Mouse (Mus musculus) heart, postnatal 0 days (tissue): Measurements from ENCODE around the gene Clic1. TPM values are rescaled to one million over a fixed set of nuclear protein-coding genes. Genes with fewer than 3 reads are reported as not detected.

Experiments
- ATAC-seq: fragments of 200-750 bp; cut with Nextera tagmentation; 2 replicates; pipeline ENCODE4 v1.8.0; 2017; ENCODE audit warnings: low read depth, moderate number of reproducible peaks, moderate library complexity; ENCODE audit not compliant: insufficient read depth
- DNase-seq: peaks from one replicate; pipeline ENCODE4 v3.0.0-alpha.2; 2016; ENCODE audit warnings: low spot score
- H3K27ac ChIP-seq: fragments of 300-500 bp; sonication (generic); 2 replicates; pipeline ENCODE4 v1.5.1; 2014; ENCODE audit warnings: low read depth, mild to moderate bottlenecking
- H3K27me3 ChIP-seq: fragments of 300-500 bp; sonication (generic); 2 replicates; pipeline ENCODE4 v1.6.1; 2014; ENCODE audit warnings: low read length, mixed read lengths; ENCODE audit not compliant: control insufficient read depth, insufficient read depth
- H3K36me3 ChIP-seq: fragments of 300-500 bp; sonication (generic); replicated peaks from 2 replicates; pipeline ENCODE4 v1.6.1; 2014; ENCODE audit warnings: low read length, mixed read lengths; ENCODE audit not compliant: control insufficient read depth, insufficient read depth
- H3K4me1 ChIP-seq: fragments of 300-500 bp; sonication (generic); 2 replicates; pipeline ENCODE4 v1.6.1; 2014; ENCODE audit warnings: antibody characterized with exemption; ENCODE audit not compliant: control insufficient read depth, insufficient read depth
- H3K4me2 ChIP-seq: fragments of 300-500 bp; sonication (generic); 2 replicates; pipeline ENCODE4 v1.6.1; 2014; ENCODE audit warnings: low read depth, mild to moderate bottlenecking, low read length, moderate library complexity
- H3K4me3 ChIP-seq: fragments of 300-500 bp; sonication (generic); 2 replicates; pipeline ENCODE4 v1.5.1; 2014; ENCODE audit warnings: low read depth, low read length
- H3K9ac ChIP-seq: fragments of 300-500 bp; sonication (generic); replicated peaks from 2 replicates; pipeline ENCODE4 v1.6.1; 2014; ENCODE audit warnings: low read depth, low read length, mixed read lengths
- H3K9me3 ChIP-seq: fragments of 300-500 bp; sonication (generic); replicated peaks from 2 replicates; pipeline ENCODE4 v1.6.1; 2016; ENCODE audit warnings: low read length; ENCODE audit not compliant: control insufficient read depth
- CTCF ChIP-seq: IDR thresholded peaks from 2 replicates; pipeline ENCODE4 v1.5.1; 2016; ENCODE audit warnings: antibody characterized with exemption, control low read depth, low read depth
- EP300 ChIP-seq: IDR thresholded peaks from 2 replicates; pipeline ENCODE4 v1.6.1; 2016; ENCODE audit warnings: antibody characterized with exemption, low read depth
- WGBS: fragments of 180-500 bp; shearing (Covaris S2); extraction: QIAGEN DNeasy Blood & Tissue Kit; methylation state at CpG from one replicate; pipeline ENCODE4 v1.1.7; 2014; 5-methylcytosine and 5-hydroxymethylcytosine counted together
- polyA plus RNA-seq: library from polyadenylated mRNA; unstranded; fragments of >200 nt; fragmentation: Nextera tagmentation; extraction: Ambion mirVana; gene quantifications from 2 replicates; pipeline ENCODE4 v1.2.1, GENCODE M21; 2015
- total RNA-seq: library from RNA; depleted of rRNA; stranded (reverse); fragments of >200 nt; gene quantifications from 2 replicates; pipeline ENCODE4 v1.2.3, GENCODE M21; 2014; ENCODE audit warnings: low replicate concordance

The Clic1 gene
- total and polyA plus RNA-seq, 2 experiments from 2014 or later, result 194 to 205 TPM

DNA sequence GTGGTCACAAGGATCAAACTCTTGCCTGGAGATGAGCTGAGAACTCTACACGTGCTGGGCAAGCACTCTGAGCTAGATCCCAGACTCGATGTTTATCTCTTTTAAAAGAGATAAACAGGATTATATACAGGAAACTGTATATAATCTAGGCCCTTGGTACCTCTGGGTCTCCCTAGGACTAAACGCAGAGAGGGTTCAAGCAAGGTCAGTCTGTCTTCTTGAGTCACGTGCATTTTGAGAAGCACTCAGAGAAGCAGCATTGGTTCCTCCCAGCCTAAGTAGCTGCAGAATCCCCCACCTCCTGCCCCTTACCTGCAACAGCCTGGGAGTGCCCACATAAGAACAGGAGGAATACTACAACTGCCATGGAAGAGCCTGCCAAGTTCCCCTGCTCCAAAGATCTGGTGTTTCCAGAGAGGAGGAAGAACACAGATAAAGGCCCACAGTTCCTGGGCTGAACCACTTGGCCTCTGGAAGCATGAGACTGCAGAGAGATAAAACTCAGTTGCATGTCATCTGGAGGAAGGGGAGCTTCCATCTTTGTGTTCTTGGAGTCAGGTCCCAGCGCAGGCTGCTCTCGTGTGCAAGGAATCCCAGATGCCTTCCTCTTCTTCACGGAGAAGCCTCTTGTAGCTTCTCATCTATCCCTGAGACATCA is 35.6 kb downstream of the Clic1 start, which contains the start of gene Ly6g6f:
TSS of gene Ly6g6f (minus strand) at position 403 of the 658 bp plus-strand sequence.
- Histone ChIP-seq H3K9ac (no peak within 1 kb of the TSS), H3K4me3 (no peak within 1 kb of the TSS), H3K27me3 (no peaks in the 10 kb centered on the region), H3K27ac (no peak within 1 kb of the TSS), H3K4me2 (no peak within 1 kb of the TSS), H3K9me3 (no peaks in the 10 kb centered on the region), H3K4me1 (peaks cover 5% of the 10 kb centered on the region; the same call in 1 of the 2 replicates), H3K36me3 (no peaks in the 10 kb centered on the region)
- WGBS, result 45% methylated on average over 7 of the region's 7 CpGs
- DNase-seq, result no peak
- TF ChIP-seq CTCF, result no peak
- TF ChIP-seq EP300, result no peak
- ATAC-seq, result no peak

DNA sequence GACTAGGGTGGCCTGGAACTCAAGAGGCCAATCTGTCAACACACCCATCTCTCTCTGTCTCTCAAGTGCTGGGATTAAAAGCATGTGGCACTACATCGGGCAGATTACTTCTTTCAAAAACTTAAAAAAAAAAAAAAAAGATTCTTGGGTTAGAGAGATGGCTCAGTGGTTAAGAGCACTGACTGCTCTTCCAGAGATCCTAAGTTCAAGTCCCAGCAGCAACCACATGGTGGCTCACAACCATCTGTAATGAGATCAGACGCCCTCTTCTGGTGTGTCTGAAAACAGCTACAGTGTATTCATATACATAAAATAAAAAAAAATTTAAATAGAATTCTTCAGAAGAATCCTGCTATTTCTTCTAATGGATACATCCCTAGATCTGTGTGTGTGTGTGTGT is 38.4 kb downstream of the Clic1 start:
- ATAC-seq (no peak), DNase-seq (no peak)
- Histone ChIP-seq H3K9me3 (no peaks in the 10 kb centered on the region), H3K4me1 (peaks cover 5% of the 10 kb centered on the region; the same call in 1 of the 2 replicates), H3K4me2 (no peak overlapping the region), H3K27ac (no peak overlapping the region), H3K27me3 (no peaks in the 10 kb centered on the region), H3K4me3 (no peak overlapping the region), H3K9ac (no peak overlapping the region), H3K36me3 (peaks cover 14% of the 10 kb centered on the region)
- WGBS, result 30% methylated on average over 2 of the region's 2 CpGs
- peak; percentile 37 for TF ChIP-seq CTCF
- TF ChIP-seq EP300, result no peak

DNA sequence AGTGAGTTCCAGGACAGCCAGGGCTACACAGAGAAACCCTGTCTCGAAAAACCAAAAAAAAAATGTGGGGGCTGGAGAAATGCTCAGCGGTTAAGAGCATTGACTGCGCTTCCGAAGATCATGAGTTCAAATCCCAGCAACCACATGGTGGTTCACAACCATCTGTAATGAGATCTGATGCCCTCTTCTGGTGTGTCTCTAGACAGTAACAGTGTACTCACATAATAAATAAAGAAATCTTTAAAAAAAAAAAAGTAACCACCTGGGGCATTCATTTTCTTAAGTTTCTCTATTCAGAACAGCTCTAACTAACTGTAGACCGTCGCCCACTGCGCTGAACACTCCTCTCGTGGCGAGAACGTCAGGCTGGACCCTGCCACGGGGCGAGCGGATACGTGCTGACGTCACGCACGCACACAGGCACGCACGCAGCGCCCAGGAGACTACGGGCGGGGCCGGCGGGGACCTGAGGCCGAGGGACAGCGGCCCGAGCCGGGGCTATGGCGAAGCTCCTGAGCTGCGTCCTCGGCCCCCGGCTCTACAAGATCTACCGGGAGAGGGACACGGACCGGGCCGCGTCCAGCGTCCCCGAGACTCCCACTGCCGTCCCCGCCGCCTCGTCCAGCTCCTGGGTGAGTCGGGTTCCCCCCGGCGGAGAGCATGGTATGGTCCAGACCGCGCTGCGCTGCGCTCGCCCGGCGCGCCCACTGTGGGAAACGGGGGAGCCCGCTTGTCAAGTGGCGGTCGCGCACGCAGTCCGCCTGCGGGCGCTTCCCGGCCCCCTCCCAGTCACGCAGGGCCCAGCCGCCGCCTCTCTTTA is 39.3 kb downstream of the Clic1 start, which contains the start of gene Abhd16a:
TSS of gene Abhd16a (plus strand) at position 439 of the 820 bp plus-strand sequence.
- peak within 1 kb of the TSS; percentile 86 for H3K9ac ChIP-seq
- H3K4me2 ChIP-seq, result peak within 1 kb of the TSS; percentile 72
- H3K9me3 ChIP-seq, result no peaks in the 10 kb centered on the region
- H3K4me1 ChIP-seq, result peaks cover 5% of the 10 kb centered on the region; the same call in 1 of the 2 replicates
- H3K27ac ChIP-seq, result peak within 1 kb of the TSS; percentile 96
- 3% methylated on average over 51 of the region's 67 CpGs for WGBS
- TF ChIP-seq EP300, result peak; percentile 80; the same call in 1 of the 2 replicates
- TF ChIP-seq CTCF, result no peak
- ATAC-seq (peak; percentile 99), DNase-seq (peak; percentile 95)
- H3K36me3 ChIP-seq, result peaks cover 17% of the 10 kb centered on the region
- no peaks in the 10 kb centered on the region for H3K27me3 ChIP-seq
- H3K4me3 ChIP-seq, result peak within 1 kb of the TSS; percentile 63

DNA sequence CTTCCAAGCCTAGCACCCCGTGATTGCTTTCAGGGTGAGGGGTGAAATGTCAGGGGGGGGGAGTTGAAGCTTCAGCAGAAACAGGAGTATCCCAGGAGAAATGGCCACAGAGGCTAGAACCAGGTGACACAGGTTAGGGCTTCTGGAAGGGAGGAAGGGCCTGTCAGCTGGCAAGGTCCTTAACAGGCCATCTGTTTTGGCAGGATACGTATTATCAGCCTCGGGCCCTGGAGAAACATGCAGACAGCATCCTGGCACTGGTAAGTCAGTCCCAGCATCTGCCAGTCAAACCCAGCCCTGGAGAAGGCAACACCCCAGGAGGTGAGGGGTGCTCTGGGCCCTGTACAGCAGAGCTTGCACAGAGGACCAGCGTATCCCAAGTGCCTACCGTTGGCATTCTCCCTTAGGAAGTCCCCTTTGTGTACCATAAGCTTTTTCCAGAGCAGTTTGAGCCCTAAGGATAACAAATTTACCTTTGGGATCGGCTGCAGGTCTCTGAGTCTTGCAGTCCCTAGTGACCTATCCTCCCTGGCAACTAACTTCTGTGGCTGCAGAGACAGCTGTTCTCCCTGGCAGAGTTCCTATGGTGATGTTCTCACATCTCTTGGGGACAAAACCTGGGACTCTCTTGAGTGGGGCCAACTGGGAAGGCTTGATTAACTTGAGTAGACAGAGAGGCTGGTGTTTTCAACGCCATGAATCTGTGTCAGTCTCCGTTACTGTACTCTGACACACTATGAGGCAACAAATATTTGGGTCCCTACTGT is 40.6 kb downstream of the Clic1 start:
- H3K36me3 ChIP-seq, result peaks cover 30% of the 10 kb centered on the region
- ATAC-seq, result no peak
- H3K4me1 ChIP-seq, result peaks cover 5% of the 10 kb centered on the region; the same call in 1 of the 2 replicates
- H3K4me2 ChIP-seq, result peak overlapping the region; percentile 72
- H3K4me3 ChIP-seq, result peak overlapping the region; percentile 63
- TF ChIP-seq EP300, result no peak
- no peaks in the 10 kb centered on the region for H3K27me3 ChIP-seq
- peak overlapping the region; percentile 96; the same call in 1 of the 2 replicates for H3K27ac ChIP-seq
- 48% methylated on average over 8 of the region's 8 CpGs for WGBS
- no peaks in the 10 kb centered on the region for H3K9me3 ChIP-seq
- peak overlapping the region; percentile 86 for H3K9ac ChIP-seq
- DNase-seq, result no peak
